Mouse (Mus musculus) kidney, embryonic 15.5 days (tissue): ENCODE data around the gene Mgat4a. TPM values are rescaled to one million over a fixed set of nuclear protein-coding genes. Genes with fewer than 3 reads are reported as not detected.
"Not testable (repeated sequence)": the region's sequence is repeated elsewhere in the genome, so short reads cannot be mapped to it uniquely, and the experiment has no call there.

Source experiments
- ATAC-seq: fragments of 200-750 bp; cut with Nextera tagmentation; replicated peaks from 2 replicates; pipeline ENCODE4 v1.8.0; 2017; ENCODE audit warnings: moderate TSS enrichment; ENCODE audit not compliant: low FRiP score
- H3K27ac ChIP-seq: fragments of 300-500 bp; sonication (generic); 2 replicates; pipeline ENCODE4 v1.5.1; 2015; ENCODE audit warnings: mild to moderate bottlenecking, inconsistent platforms
- H3K27me3 ChIP-seq: fragments of 300-500 bp; sonication (generic); 2 replicates; pipeline ENCODE4 v1.6.1; 2015; ENCODE audit warnings: inconsistent platforms
- H3K36me3 ChIP-seq: fragments of 300-500 bp; sonication (generic); 2 replicates; pipeline ENCODE4 v1.6.1; 2015; ENCODE audit warnings: inconsistent platforms
- H3K4me1 ChIP-seq: fragments of 300-500 bp; sonication (generic); 2 replicates; pipeline ENCODE4 v1.6.1; 2015; ENCODE audit warnings: inconsistent platforms
- H3K4me2 ChIP-seq: fragments of 300-500 bp; sonication (generic); 2 replicates; pipeline ENCODE4 v1.6.1; 2015; ENCODE audit warnings: moderate library complexity, mild to moderate bottlenecking, inconsistent platforms
- H3K4me3 ChIP-seq: fragments of 300-500 bp; sonication (generic); replicated peaks from 2 replicates; pipeline ENCODE4 v1.5.1; 2015; ENCODE audit warnings: mild to moderate bottlenecking, inconsistent platforms
- H3K9ac ChIP-seq: fragments of 300-500 bp; sonication (generic); 2 replicates; pipeline ENCODE4 v1.6.1; 2015; ENCODE audit warnings: mild to moderate bottlenecking, inconsistent platforms
- H3K9me3 ChIP-seq: fragments of 300-500 bp; sonication (generic); replicated peaks from 2 replicates; pipeline ENCODE4 v1.6.1; 2016; ENCODE audit warnings: inconsistent platforms
- WGBS: fragments of 180-500 bp; shearing (Covaris S2); methylation state at CpG from one replicate; pipeline ENCODE4 v1.1.7; 2015; ENCODE audit warnings: mixed read lengths; 5-methylcytosine and 5-hydroxymethylcytosine counted together
- polyA plus RNA-seq: library from polyadenylated mRNA; unstranded; fragments of >200 nt; fragmentation: Nextera tagmentation; extraction: Ambion mirVana; gene quantifications from 2 replicates; pipeline ENCODE4 v1.2.1, GENCODE M21; 2015

The Mgat4a gene
- polyA plus RNA-seq, 1 experiment from 2014 or later: 5.9 TPM

- peak overlapping the region; percentile 66 for H3K27ac ChIP-seq
- no peak overlapping the region for H3K9ac ChIP-seq
- H3K4me3 ChIP-seq: no peak overlapping the region
- peaks cover 16% of the 10 kb centered on the region for H3K4me1 ChIP-seq
- H3K9me3 ChIP-seq: peaks cover 12% of the 10 kb centered on the region; the same call in 1 of the 2 replicates
- no peaks in the 10 kb centered on the region for H3K27me3 ChIP-seq
- no peak for ATAC-seq
- WGBS: 83% methylated on average over 9 of the region's 9 CpGs
- H3K36me3 ChIP-seq: no peaks in the 10 kb centered on the region
- H3K4me2 ChIP-seq: no peak overlapping the region
Observed at GRCm38 (mm10) chr1:37505348-37505730, 35.5 kb downstream of the Mgat4a start.

DNA sequence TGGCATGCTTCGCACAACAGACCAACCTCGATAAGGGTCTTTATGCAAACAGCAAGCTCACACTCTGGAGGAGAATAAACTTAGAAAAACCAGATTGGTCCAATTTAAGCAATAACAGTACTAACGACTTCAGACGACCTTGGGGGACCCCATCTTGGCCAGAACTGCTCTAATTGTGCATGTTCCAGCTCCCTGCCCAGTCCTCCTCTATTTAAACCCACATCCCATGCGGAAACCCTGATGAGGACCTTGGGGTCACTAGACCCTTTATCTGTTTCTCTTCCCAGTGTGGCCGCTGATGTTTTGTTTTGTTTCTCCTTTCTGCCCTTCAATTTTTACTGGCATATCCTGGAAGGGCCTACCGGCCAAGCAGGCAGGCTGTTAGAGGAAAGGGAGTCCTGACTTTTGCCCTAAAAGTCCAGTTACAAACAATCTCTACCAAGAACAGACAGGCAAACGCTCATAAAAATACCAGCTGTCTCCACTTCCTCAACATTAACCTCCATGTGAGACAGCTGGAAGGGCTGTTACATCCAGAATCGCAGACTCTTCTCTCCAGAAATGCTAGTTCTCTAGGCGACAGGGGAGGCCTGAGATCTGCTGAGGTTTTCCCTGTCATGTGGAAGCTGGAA, 36.0 kb downstream of the Mgat4a start:
- Histone ChIP-seq H3K27me3 (no peaks in the 10 kb centered on the region), H3K9ac (no peak overlapping the region), H3K4me3 (no peak overlapping the region), H3K36me3 (no peaks in the 10 kb centered on the region), H3K9me3 (peaks cover 12% of the 10 kb centered on the region; the same call in 1 of the 2 replicates), H3K4me2 (no peak overlapping the region), H3K4me1 (peaks cover 16% of the 10 kb centered on the region), H3K27ac (peak overlapping the region; percentile 66)
- WGBS: 32% methylated on average over 10 of the region's 10 CpGs
- peak; percentile 36; the same call in 1 of the 2 replicates for ATAC-seq

GRCm38 (mm10) chr1:37503656-37504055, 37.2 kb downstream of the Mgat4a start:
- no peak overlapping the region for H3K9ac ChIP-seq
- no peaks in the 10 kb centered on the region for H3K36me3 ChIP-seq
- ATAC-seq: no peak
- no peaks in the 10 kb centered on the region for H3K27me3 ChIP-seq
- WGBS: 75% methylated on average over 4 of the region's 4 CpGs
- H3K9me3 ChIP-seq: peaks cover 12% of the 10 kb centered on the region; the same call in 1 of the 2 replicates
- H3K4me3 ChIP-seq: no peak overlapping the region
- no peak overlapping the region for H3K4me2 ChIP-seq
- peaks cover 16% of the 10 kb centered on the region for H3K4me1 ChIP-seq
- no peak overlapping the region for H3K27ac ChIP-seq

GRCm38 (mm10) chr1:37502354-37502753, 38.5 kb downstream of the Mgat4a start:
- no peak for ATAC-seq
- H3K27ac ChIP-seq: no peak overlapping the region
- WGBS: 89% methylated on average over 9 of the region's 9 CpGs

GRCm38 (mm10) chr1:37500723-37501122, 40.1 kb downstream of the Mgat4a start:
- no peak overlapping the region for H3K4me3 ChIP-seq
- peaks cover 16% of the 10 kb centered on the region for H3K4me1 ChIP-seq
- WGBS: 42% methylated on average over 8 of the region's 8 CpGs
- no peaks in the 10 kb centered on the region for H3K9me3 ChIP-seq
- H3K27me3 ChIP-seq: no peaks in the 10 kb centered on the region
- no peak overlapping the region for H3K4me2 ChIP-seq
- no peak overlapping the region for H3K9ac ChIP-seq
- no peak for ATAC-seq
- no peaks in the 10 kb centered on the region for H3K36me3 ChIP-seq
- H3K27ac ChIP-seq: no peak overlapping the region

More at GRCm38 (mm10) chr1:37502354-37502753, 38.5 kb downstream of the Mgat4a start:
- Histone ChIP-seq H3K9me3 (peaks cover 12% of the 10 kb centered on the region; the same call in 1 of the 2 replicates), H3K4me3 (no peak overlapping the region), H3K4me2 (no peak overlapping the region), H3K27me3 (no peaks in the 10 kb centered on the region), H3K4me1 (peaks cover 16% of the 10 kb centered on the region), H3K36me3 (no peaks in the 10 kb centered on the region), H3K9ac (no peak overlapping the region)

DNA sequence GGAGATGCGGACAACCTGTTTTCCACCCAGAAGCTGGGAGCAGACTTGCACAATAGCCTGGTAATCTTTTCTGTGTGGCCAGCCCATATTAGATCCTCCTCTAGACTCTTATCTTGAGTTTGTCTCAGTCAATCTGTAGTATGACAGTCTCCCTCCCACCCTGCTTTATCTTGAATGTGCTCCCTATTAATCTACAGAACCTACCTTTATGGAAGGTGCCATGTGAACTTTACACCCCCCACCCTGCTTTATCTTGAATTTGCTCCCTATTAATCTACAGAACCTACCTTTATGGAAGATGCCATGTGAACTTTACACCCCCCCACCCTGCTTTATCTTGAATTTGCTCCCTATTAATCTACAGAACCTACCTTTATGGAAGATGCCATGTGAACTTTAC, 41.4 kb downstream of the Mgat4a start:
- H3K4me2 ChIP-seq, H3K36me3 ChIP-seq, H3K27me3 ChIP-seq, H3K27ac ChIP-seq, H3K9me3 ChIP-seq, ATAC-seq, H3K9ac ChIP-seq, H3K4me3 ChIP-seq, H3K4me1 ChIP-seq: not testable (repeated sequence)
- WGBS: 94% methylated on average over 1 of the region's 1 CpGs

DNA sequence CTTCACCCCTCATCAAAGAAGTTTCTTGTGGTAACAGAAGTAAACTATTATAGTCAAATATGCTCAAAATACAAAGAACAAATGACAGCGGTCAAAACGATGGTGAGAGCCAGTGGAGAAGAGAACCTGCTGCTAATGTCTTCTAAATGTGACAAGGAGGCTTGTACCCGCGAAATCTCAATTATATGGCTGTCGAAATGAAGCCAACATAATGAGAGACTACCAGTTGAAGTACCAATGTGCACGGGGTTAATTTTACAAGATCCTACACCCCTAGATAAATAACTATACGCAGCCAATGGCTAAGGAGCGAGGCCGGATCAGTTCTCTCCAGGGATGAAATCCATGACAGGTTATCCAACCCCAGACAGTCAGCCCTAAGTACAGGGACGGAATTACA, 41.9 kb downstream of the Mgat4a start:
- peaks cover 4% of the 10 kb centered on the region; the same call in 1 of the 2 replicates for H3K4me1 ChIP-seq
- H3K4me2 ChIP-seq: no peak overlapping the region
- 77% methylated on average over 10 of the region's 10 CpGs for WGBS
- no peak for ATAC-seq
- no peak overlapping the region for H3K9ac ChIP-seq
- no peak overlapping the region for H3K4me3 ChIP-seq
- no peaks in the 10 kb centered on the region for H3K9me3 ChIP-seq
- H3K27me3 ChIP-seq: no peaks in the 10 kb centered on the region
- H3K27ac ChIP-seq: no peak overlapping the region
- no peaks in the 10 kb centered on the region for H3K36me3 ChIP-seq

- Histone ChIP-seq H3K4me1 (no peaks in the 10 kb centered on the region), H3K27ac (no peak overlapping the region), H3K36me3 (no peaks in the 10 kb centered on the region), H3K9me3 (no peaks in the 10 kb centered on the region), H3K4me3 (no peak overlapping the region), H3K27me3 (no peaks in the 10 kb centered on the region), H3K4me2 (no peak overlapping the region), H3K9ac (no peak overlapping the region)
- WGBS: 56% methylated on average over 11 of the region's 11 CpGs
- no peak for ATAC-seq
Observed at GRCm38 (mm10) chr1:37496591-37497280, 44.1 kb downstream of the Mgat4a start.

DNA sequence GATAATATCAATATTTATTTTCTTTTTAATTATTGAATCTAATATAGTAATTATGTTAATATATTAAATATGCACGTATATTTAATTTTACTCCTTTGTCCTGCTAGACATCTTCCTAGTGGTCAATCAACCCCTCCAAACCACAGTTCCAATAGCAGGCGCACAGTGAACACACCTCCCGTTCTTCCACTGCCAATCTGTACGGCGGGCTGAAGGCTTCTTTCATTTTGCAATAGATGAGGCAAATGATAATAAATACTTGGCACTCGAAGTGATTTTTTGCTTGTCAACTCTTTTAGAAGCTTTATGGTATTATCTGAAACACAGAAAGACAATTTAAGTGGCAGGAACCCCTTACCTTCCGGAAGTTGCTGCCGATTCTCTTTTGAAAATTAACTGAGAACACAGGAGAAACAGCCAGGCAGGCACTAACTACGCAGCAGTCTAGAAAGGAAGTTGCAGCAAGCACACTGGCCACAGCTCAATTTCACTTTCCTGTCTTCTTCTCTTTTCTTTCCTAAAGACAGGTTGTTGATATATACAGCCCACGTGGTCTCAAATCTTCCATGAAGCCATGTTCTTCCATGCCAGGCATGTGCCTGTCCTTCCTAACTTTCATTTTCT, 45.0 kb downstream of the Mgat4a start:
- H3K4me3 ChIP-seq: no peak overlapping the region
- H3K9ac ChIP-seq: no peak overlapping the region
- H3K4me1 ChIP-seq: no peaks in the 10 kb centered on the region
- no peak overlapping the region for H3K4me2 ChIP-seq
- no peak for ATAC-seq
- no peaks in the 10 kb centered on the region for H3K36me3 ChIP-seq
- WGBS: 81% methylated on average over 10 of the region's 10 CpGs
- H3K27me3 ChIP-seq: no peaks in the 10 kb centered on the region
- H3K9me3 ChIP-seq: no peaks in the 10 kb centered on the region
- H3K27ac ChIP-seq: no peak overlapping the region

DNA sequence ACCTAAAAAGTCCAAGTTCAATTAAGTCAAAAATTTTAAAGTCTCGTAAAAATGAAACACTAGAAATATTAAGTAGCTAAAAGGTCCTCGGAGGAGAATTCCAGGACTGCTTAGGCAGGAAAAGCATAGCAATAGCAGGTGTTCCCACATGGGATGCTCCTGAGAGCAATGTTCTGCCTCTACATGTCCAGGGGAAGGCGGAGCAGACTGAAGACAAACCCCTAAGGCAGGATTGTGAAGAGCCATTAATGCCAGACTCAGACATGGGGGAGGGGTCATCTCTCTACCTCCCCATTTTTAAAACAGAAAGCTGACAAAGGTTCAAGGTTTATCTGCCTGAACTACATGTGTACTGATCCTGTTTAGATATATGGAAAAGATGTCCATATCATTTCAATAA, 45.7 kb downstream of the Mgat4a start:
- no peaks in the 10 kb centered on the region for H3K27me3 ChIP-seq
- H3K27ac ChIP-seq: no peak overlapping the region
- H3K9ac ChIP-seq: no peak overlapping the region
- H3K4me1 ChIP-seq: no peaks in the 10 kb centered on the region
- WGBS: 88% methylated on average over 3 of the region's 3 CpGs
- H3K9me3 ChIP-seq: no peaks in the 10 kb centered on the region
- H3K36me3 ChIP-seq: no peaks in the 10 kb centered on the region
- ATAC-seq: no peak
- no peak overlapping the region for H3K4me2 ChIP-seq
- H3K4me3 ChIP-seq: no peak overlapping the region

DNA sequence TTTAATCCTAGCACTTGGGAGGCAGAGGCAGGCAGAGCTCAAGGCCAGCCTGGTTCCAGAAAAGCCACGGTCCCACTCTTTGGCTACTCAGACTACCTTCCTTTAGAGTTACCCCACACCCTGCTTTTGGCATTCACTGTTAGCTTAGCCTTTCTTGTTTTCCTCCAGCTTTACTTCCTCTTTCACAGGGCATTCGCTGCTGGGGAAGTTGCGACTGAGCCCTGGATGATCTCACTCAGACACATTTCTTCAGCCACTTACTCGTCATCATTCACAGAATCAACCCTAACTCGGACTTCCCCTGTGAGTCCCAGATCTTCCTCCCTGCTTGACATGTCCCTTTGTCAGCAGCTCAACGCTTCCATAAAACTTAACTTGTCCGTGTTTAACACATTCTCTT, 49.1 kb downstream of the Mgat4a start:
- Histone ChIP-seq H3K27ac (no peak overlapping the region), H3K4me3 (no peak overlapping the region), H3K4me2 (no peak overlapping the region), H3K36me3 (no peaks in the 10 kb centered on the region; the same call in 1 of the 2 replicates), H3K4me1 (no peaks in the 10 kb centered on the region), H3K27me3 (no peaks in the 10 kb centered on the region), H3K9me3 (no peaks in the 10 kb centered on the region), H3K9ac (no peak overlapping the region)
- WGBS: 67% methylated on average over 7 of the region's 7 CpGs
- no peak for ATAC-seq

DNA sequence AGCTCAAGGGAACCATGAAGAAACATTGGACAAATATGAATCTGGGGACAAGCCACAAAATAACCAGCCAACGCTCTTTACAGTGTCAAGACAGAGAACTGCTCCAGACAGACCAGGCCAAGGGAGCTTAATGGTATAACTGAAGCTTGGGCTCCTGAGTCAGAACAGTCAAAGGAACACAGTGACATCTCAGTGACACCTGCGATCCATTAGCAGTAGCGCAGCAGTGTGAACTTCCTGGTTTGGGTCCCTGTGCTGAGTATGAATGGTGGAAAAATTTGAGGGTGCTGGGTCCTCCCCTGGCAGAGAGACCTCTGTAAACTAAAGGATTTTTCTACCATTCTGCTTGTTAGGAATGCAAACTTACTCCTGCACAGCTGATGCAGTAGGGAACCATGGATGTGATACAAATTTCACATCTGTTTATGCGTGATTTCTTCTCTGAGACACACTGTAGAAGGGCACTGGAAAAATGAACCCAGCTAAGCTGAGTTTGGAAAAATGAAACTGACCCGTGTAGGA, 50.1 kb downstream of the Mgat4a start:
- 87% methylated on average over 5 of the region's 5 CpGs for WGBS
- no peaks in the 10 kb centered on the region for H3K4me1 ChIP-seq
- H3K4me2 ChIP-seq: no peak overlapping the region
- H3K27ac ChIP-seq: no peak overlapping the region
- no peaks in the 10 kb centered on the region for H3K9me3 ChIP-seq
- no peaks in the 10 kb centered on the region for H3K27me3 ChIP-seq
- ATAC-seq: no peak
- H3K9ac ChIP-seq: no peak overlapping the region
- H3K36me3 ChIP-seq: no peaks in the 10 kb centered on the region; the same call in 1 of the 2 replicates
- no peak overlapping the region for H3K4me3 ChIP-seq
